Mouse (Mus musculus) adrenal gland, postnatal 25 days (tissue): ENCODE measurements around the gene Mgat4a. TPM values are rescaled to one million over a fixed set of nuclear protein-coding genes. Genes with fewer than 3 reads are reported as not detected.

ENCODE experiments used
- DNase-seq: peaks from one replicate; pipeline ENCODE4 v3.0.0; 2021; ENCODE audit warnings: mixed read lengths
- long read RNA-seq: library from polyadenylated mRNA; stranded (forward); transcript quantifications from one replicate; pipeline ENCODE4 v2.0.0, GENCODE M21; 2021
- total RNA-seq: library from RNA; stranded (reverse); gene quantifications from 2 replicates; pipeline ENCODE4 v1.2.3, GENCODE M21; 2021

Mgat4a gene
- 6.2 and 7.0 TPM in 2 replicates for total RNA-seq
- long read RNA-seq, partial matches to known transcripts: 0 of 1 reads
- long read RNA-seq, other reads (novel, unspliced or antisense): 1 of 1 reads

DNA sequence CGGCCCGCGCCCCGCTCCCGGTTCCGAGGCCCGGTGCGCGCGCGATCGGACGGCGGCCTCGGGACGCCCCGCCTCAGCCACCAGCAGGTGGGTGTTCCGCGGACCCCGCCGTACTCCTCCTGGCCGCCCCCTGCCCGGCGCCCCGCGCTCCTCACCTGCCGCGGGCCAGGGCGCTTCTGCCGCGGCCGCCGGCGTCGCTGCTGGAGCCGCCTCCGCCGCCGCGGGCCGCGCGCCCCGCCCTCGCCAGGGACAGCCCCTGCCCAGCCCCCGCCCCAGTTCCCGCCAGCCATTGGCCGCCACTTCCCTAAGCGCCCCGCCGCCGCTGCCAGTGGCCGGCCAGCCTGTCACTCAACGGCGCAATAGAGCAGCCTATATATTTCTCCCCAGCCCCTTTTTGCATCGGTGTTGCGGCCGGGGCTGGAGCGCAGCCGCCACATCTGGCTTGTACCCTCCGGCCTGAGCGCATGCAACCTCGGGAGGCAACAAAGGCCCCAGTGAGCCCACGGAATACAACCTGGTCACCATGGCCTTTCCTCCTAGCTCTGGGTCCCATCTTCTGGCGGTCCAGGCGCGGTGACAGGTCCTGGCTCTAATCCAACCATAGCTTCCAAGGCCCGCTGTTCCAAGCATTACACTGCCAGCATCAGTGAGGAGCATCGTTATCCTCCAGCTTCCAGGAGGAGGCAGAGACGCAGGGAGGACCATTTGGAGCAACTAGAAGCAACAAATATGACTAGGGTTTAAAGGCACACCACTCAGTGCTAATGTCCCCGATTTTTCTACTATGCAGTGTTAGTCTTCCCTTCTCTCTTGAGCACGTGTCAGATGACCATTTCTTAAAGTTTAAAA lies at the start of gene Mgat4a:
TSS of gene Mgat4a (minus strand) at position 207 of the 849 bp plus-strand sequence.
- DNase-seq: peak; percentile 95

DNA sequence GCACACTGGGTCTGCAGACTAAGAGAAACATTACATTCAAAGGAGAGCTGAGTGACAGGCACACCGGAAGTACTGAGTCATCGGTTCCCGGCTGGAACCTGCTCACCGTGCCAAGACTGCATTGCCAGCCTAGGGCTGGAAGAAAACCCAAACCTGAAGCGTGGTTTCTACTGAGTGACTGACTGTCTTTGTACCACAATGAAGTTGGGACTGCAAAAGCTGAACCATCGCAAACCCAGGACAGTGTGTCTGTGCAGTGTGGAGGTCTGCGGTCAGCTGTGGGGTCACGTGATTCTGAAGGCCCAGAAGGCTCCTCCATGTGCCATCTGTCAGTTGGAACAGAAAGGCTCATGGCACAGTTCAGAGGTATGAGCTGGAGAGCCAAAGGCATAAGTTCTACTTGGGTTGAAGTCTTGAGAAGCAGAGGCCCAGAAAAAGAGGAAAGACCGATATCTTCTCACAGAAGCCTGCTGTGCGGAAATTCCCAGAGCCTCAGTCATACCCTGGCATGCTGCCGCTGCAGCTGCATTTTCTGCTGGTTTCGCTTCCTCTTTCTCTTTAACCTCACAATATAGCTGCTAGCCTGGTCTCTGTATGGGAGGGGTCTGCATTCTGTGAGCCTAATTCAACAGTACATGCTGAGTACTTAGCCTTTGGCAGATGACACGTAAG lies 45.1 kb upstream of the Mgat4a start:
- peak; percentile 48 for DNase-seq

- DNase-seq: no peak
These were observed 43.1 kb upstream of the Mgat4a start for GRCm38 (mm10) chr1:37583795-37584464.

DNA sequence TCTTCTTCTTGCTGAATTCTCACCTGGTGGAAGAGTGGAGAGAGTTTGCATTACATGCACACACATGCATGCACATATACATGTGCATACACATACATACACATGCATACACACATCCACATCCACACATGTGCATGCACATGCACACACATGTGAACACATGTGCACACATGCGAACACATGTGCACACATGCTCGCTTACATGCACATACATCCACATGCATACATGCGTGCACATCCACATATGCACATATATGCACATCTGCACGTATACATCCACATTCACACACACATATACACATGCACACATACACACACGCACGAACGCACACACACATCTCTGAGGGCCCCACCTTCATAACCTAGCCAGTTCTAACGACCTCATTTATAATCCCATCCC lies 42.4 kb upstream of the Mgat4a start:
- no peak for DNase-seq

GRCm38 (mm10) chr1:37579686-37580085 lies 38.9 kb upstream of the Mgat4a start:
- DNase-seq: no peak

- DNase-seq: no peak
These were observed 31.9 kb upstream of the Mgat4a start for GRCm38 (mm10) chr1:37572528-37573272.

DNA sequence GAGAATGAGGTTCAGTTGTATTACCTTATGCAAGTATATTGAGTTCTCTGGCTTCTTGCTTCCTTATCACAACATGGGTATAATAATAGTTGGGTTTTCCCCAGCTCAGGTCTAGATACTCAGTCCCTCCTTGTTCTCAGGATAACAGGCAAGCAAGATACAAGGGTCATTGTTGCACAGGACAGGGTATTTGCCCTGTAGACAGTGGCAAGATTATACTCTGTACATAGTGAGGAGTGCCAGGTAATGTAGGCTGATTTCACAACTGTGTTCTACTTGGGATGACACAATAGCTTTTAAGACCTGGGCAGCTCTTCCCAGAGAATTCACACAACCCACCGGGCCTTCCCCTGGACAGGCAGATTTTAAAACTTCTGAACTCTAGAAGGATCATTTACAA lies 27.6 kb upstream of the Mgat4a start:
- DNase-seq: no peak

- DNase-seq: no peak
These were observed 25.9 kb upstream of the Mgat4a start for GRCm38 (mm10) chr1:37566754-37567153.

GRCm38 (mm10) chr1:37566344-37566743 lies 25.5 kb upstream of the Mgat4a start:
- no peak for DNase-seq

DNA sequence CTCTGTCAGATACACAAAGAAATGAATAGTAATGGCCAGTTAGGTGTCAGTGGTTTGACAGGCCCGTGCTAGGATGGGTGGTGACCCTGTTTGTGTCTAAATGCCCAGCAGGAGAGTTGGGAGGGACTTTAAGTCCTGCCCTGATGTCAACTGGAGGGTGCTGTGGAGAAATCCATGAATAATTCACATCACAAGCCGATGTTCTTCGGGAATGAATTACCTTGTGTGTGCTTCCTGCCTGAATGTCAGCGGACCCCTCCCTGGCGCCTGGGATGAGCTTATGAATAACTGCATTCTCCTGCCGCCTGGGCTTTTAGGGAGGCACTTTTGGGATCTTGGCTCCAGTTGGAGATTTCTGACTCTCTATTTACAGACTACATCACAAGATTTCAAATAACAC lies 24.6 kb upstream of the Mgat4a start:
- DNase-seq: no peak

- no peak for DNase-seq
These were observed 21.1 kb upstream of the Mgat4a start for GRCm38 (mm10) chr1:37561955-37562354.

GRCm38 (mm10) chr1:37560356-37560755 lies 19.5 kb upstream of the Mgat4a start:
- DNase-seq: no peak

DNA sequence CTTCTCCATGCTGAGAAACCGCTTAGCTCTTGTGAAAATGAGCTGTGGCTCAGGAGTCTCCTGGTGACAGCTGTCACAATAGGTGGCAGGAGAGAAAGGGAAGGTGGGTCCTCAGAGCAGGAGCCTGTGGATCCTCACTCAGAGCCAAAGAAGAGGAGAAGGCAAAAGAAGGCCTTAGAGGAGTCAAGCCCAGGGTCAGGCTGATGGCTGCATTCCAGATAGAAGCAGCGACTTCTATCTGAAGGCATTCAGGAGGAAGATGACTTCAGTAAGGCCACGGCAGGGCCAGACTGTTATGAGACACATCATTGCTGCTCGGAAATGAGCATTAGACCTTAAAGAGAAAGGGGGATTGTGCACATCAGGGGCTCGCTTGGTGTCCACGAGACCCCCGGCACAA lies 11.2 kb upstream of the Mgat4a start:
- DNase-seq: no peak

DNA sequence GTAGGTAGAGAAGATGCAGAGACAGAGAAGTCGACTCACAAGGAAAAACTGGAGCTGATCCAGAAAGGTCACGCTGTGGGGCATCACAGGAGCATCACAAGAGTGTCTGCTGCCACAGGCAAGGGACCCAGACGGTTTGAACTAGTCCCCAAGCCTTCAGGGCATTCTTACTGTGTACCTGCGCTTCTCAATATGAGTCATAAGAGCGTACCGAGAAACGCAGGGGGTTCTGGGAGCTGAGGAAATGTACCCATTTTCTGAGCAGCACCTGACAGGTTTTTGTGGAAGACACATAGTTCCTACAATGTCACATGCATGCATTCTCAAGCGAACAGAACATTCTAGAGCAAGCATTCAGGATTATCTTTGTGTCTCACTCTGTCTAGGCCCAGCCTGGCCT lies 8.7 kb upstream of the Mgat4a start:
- no peak for DNase-seq

DNA sequence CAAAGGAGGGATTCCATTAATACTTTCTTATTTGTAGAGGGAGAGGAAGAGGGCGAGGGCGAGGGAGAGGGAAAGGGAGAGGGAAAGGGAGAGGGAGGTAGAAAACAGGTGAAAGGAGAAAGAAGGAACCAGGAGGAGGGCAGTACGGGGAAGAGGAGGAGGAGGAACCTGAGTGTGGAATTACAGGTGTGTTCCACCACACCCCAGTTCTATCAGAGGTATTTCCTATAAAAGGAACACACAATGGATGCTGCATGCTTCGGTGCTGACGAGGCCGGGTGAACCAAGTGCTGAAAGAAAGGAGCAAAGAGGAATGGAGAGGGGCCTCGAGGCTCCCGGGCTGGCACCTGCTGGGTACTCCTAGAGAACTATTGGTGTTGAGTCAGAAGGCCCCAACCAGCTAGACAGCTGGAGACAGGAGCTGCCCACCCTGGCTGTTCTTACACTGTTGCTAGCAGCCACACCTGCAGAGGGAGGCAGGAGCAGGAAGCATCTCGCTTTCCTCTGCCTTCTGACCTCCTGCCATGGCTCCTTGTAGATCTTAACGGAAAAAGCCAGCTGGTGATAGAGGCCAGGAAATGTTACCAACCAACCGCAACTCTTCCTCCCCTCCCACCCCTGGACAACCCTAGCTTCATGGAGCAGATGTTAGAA lies 5.7 kb upstream of the Mgat4a start:
- DNase-seq: no peak

DNA sequence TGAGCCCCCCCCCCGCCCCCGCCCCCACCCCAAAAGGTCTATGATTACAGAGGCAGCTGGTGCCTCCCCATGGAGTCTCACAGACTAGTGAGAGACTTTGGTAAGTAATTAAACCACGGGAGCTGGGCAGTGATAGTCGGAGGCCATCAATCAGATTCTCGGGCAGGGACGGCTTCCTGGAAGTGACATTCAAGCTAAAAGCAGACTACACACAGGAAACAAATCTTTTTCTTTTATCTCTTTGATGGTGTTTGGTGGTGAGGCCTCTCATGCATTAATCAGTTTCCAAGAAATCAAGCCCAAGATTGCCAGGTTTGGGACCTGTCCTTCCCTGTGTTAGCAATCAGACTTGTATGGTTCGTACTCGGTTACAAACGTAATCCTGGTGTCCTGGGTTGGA lies 3.4 kb upstream of the Mgat4a start:
- no peak for DNase-seq

GRCm38 (mm10) chr1:37543057-37543456 lies 2.2 kb upstream of the Mgat4a start:
- DNase-seq: no peak

- peak; percentile 14 for DNase-seq
These were observed 627 bp downstream of the Mgat4a start for GRCm38 (mm10) chr1:37539968-37540809.

- no peak for DNase-seq
These were observed 6.2 kb downstream of the Mgat4a start for GRCm38 (mm10) chr1:37534532-37535108.

GRCm38 (mm10) chr1:37533181-37533580 lies 7.6 kb downstream of the Mgat4a start:
- DNase-seq: no peak

DNA sequence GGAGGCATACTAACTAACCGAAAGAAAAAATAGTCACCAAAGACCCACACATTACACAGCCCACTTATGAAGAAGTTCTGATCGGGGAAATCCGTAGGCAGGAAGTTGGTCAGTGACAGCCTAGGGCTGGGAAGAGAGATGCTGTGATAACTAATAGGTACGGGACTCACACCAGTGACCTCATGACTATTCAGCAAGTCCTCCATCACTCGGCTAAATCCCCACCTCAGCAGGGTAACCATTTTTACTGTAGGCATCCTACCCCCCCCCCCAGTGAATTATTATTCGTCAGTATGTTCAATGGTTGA lies 8.3 kb downstream of the Mgat4a start:
- DNase-seq: no peak
